Mouse (Mus musculus): ENCODE measurements around the gene Gm3033.
"Not testable (repeated sequence)": the region's sequence is repeated elsewhere in the genome, so short reads cannot be mapped to it uniquely, and the experiment has no call there.

The Gm3033 gene

GRCm38 (mm10) chr14:3845945-3846344, at the start of gene Gm3033:
TSS of gene Gm3033 (plus strand) at chr14:3846245.
- DNase-seq (ENCODE audit: low spot score) = not testable (repeated sequence)

- not testable (repeated sequence) for DNase-seq (ENCODE audit: low spot score)
These were observed 36.3 kb upstream of the Gm3033 start, which contains the start of gene Gm3002 for GRCm38 (mm10) chr14:3809774-3810173. TSS of gene Gm3002 (plus strand) at chr14:3810074.

- not testable (repeated sequence) for DNase-seq (ENCODE audit: low spot score)
These were observed 37.8 kb downstream of the Gm3033 start, which contains the start of gene Gm2916 for GRCm38 (mm10) chr14:3883872-3884271. TSS of gene Gm2916 (plus strand) at chr14:3884172.

All from T-cell, adult 2 months (primary cell).